Mouse (Mus musculus): Measurements from ENCODE around the gene Deaf1.

GRCm38 (mm10) chr7:141291921-141292582, 35.4 kb downstream of the Deaf1 start, which contains the start of gene Drd4:
- TF ChIP-seq CTCF (IDR thresholded peaks at IDR 0.05; ENCODE audit: insufficient read depth, low read length) (no peak), POLR2A (IDR thresholded peaks at IDR 0.05; ENCODE audit: borderline replicate concordance, extremely low read depth, low read depth, low read length) (no peak)

Measured in lung, adult 2 months (tissue).